Mouse (Mus musculus): Measurements from ENCODE around the gene Palm2.

DNA sequence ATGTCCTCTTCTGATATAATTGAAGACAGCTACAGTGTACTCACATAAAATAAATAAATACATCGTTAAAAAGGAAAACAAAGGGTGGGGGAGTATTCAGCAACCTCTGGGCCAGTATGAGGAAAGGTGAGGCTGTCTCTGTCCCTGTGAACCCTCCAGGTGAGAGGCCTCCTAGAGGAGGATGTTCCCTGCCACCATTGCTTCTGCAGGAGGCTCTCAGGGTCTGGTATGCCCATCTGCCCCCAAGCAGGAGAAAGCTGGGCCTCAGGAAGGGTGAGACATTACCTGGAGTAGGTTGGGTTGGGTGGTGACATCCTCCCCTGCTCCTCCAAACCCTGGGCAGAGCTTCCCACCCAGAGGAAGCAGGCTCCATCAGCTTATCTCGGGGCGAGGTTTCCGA lies 316.6 kb downstream of the Palm2 start:
- TF ChIP-seq CTCF (IDR thresholded peaks at IDR 0.05; ENCODE audit: low read depth): no peak
- TF ChIP-seq EP300 (optimal IDR thresholded peaks at IDR 0.05): no peak
